Mouse (Mus musculus) heart, postnatal 0 days (tissue): ENCODE measurements around the gene Csrnp2.

Experiments
- CTCF ChIP-seq: IDR thresholded peaks from 2 replicates; pipeline ENCODE4 v1.5.1; 2016; ENCODE audit warnings: antibody characterized with exemption, control low read depth, low read depth
- EP300 ChIP-seq: IDR thresholded peaks from 2 replicates; pipeline ENCODE4 v1.6.1; 2016; ENCODE audit warnings: antibody characterized with exemption, low read depth

DNA sequence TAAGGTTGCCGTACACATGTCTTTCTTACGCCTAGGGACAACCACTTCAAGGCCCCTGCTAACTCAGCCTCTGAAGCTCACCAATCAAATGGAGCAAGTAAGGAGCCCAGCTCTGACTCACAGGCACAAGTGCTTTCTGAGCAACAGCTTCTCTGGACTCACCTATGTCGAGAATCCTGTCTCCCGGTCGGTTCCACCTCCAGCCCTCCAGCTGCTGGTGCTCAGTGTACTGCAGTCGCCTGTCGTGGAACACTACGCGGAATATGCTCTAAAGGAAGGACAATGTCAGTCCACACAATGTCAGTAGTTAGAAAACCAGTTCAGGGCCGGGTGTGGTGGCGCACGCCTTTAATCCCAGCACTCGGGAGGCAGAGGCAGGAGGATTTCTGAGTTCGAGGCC lies 30.1 kb upstream of the Csrnp2 start:
- TF ChIP-seq CTCF = no peak
- no peak for TF ChIP-seq EP300
